Mouse (Mus musculus): ENCODE data around the gene Dnajc13. TPM values are rescaled to one million over a fixed set of nuclear protein-coding genes. Genes with fewer than 3 reads are reported as not detected.

The Dnajc13 gene
- polyA plus RNA-seq, 1 experiment from 2014 or later, result 19.7 TPM

DNA sequence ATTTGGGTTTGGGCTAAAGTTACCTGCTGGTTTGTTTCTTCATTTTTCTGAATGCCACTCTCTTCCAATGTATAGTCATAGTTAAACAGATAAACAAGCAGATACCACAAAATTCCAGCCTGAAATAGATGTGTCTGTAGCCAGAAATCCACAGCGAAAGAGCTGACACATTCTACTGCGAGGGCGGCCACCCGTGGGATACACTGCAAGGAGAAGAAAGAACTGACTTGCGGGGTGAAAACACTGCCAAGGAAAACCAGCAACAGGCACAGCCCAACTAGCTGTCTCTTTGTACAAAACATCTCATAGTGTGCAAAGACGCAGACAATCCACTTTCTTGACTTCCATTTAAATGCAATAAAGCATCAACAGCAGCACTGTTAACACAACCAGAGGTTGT lies 82.7 kb downstream of the Dnajc13 start:
- Histone ChIP-seq H3K4me2 (no peak overlapping the region), H3K9me3 (no peaks in the 10 kb centered on the region), H3K27ac (no peak overlapping the region), H3K4me3 (no peak overlapping the region), H3K9ac (no peak overlapping the region), H3K36me3 (peaks cover 80% of the 10 kb centered on the region), H3K27me3 (no peaks in the 10 kb centered on the region), H3K4me1 (no peaks in the 10 kb centered on the region)
- WGBS, result 95% methylated on average over 6 of the region's 6 CpGs
- no peak for ATAC-seq (ENCODE audit: insufficient number of reproducible peaks, insufficient read depth, low FRiP score, low TSS enrichment, low read depth)

- Histone ChIP-seq H3K27me3 (no peaks in the 10 kb centered on the region), H3K36me3 (peaks cover 75% of the 10 kb centered on the region), H3K27ac (no peak overlapping the region), H3K9ac (no peak overlapping the region), H3K4me1 (no peaks in the 10 kb centered on the region), H3K4me3 (no peak overlapping the region), H3K4me2 (no peak overlapping the region), H3K9me3 (no peaks in the 10 kb centered on the region)
- no peak for ATAC-seq (ENCODE audit: insufficient number of reproducible peaks, insufficient read depth, low FRiP score, low TSS enrichment, low read depth)
- 96% methylated on average over 6 of the region's 6 CpGs for WGBS
These were observed 90.4 kb downstream of the Dnajc13 start for GRCm38 (mm10) chr9:104172342-104172741.

- no peak overlapping the region for H3K4me3 ChIP-seq
- no peak overlapping the region for H3K27ac ChIP-seq
- 89% methylated on average over 6 of the region's 6 CpGs for whole genome bisulfite sequencing
- H3K36me3 ChIP-seq, result peaks cover 76% of the 10 kb centered on the region
- H3K27me3 ChIP-seq, result no peaks in the 10 kb centered on the region
- no peak overlapping the region for H3K4me2 ChIP-seq
- no peaks in the 10 kb centered on the region for H3K9me3 ChIP-seq
- no peaks in the 10 kb centered on the region for H3K4me1 ChIP-seq
- H3K9ac ChIP-seq, result no peak overlapping the region
- no peak for ATAC-seq (ENCODE audit: insufficient number of reproducible peaks, insufficient read depth, low FRiP score, low TSS enrichment, low read depth)
These were observed 91.1 kb downstream of the Dnajc13 start for GRCm38 (mm10) chr9:104171651-104172050.

DNA sequence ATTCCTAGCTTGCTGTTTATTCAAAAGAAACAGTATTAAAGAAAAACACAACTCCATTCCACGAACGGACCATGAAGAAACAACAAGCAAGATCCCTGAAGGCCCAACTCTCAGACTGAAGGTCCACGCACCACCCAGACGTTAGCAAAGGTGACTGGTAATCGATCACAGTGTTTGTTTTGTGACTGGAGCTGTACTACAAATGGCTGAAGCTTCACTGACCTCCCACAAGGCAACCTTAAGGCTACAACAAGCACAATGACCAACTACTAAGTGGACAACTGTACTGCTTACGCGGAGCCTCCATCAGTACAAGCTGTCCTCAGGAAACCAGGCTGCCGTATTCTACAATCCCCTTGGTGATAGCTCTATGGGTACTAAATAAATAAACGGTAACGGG lies 92.7 kb downstream of the Dnajc13 start:
- H3K4me2 ChIP-seq, result no peak overlapping the region
- H3K9ac ChIP-seq, result no peak overlapping the region
- no peak overlapping the region for H3K4me3 ChIP-seq
- H3K27me3 ChIP-seq, result no peaks in the 10 kb centered on the region
- 94% methylated on average over 10 of the region's 10 CpGs for WGBS
- no peaks in the 10 kb centered on the region for H3K9me3 ChIP-seq
- no peaks in the 10 kb centered on the region for H3K4me1 ChIP-seq
- no peak for ATAC-seq (ENCODE audit: insufficient number of reproducible peaks, insufficient read depth, low FRiP score, low TSS enrichment, low read depth)
- H3K36me3 ChIP-seq, result peaks cover 74% of the 10 kb centered on the region
- no peak overlapping the region for H3K27ac ChIP-seq

- Histone ChIP-seq H3K4me1 (no peaks in the 10 kb centered on the region), H3K27ac (no peak overlapping the region), H3K9me3 (no peaks in the 10 kb centered on the region), H3K36me3 (peaks cover 83% of the 10 kb centered on the region), H3K27me3 (no peaks in the 10 kb centered on the region), H3K4me2 (no peak overlapping the region), H3K4me3 (no peak overlapping the region), H3K9ac (no peak overlapping the region)
- ATAC-seq (ENCODE audit: insufficient number of reproducible peaks, insufficient read depth, low FRiP score, low TSS enrichment, low read depth), result no peak
- WGBS, result 95% methylated on average over 5 of the region's 5 CpGs
These were observed 96.8 kb downstream of the Dnajc13 start for GRCm38 (mm10) chr9:104165926-104166325.

- WGBS, result 88% methylated on average over 5 of the region's 5 CpGs
- Histone ChIP-seq H3K9me3 (no peaks in the 10 kb centered on the region), H3K36me3 (peaks cover 83% of the 10 kb centered on the region), H3K27ac (no peak overlapping the region), H3K27me3 (no peaks in the 10 kb centered on the region), H3K4me2 (no peak overlapping the region), H3K4me1 (no peaks in the 10 kb centered on the region), H3K9ac (no peak overlapping the region), H3K4me3 (no peak overlapping the region)
- no peak for ATAC-seq (ENCODE audit: insufficient number of reproducible peaks, insufficient read depth, low FRiP score, low TSS enrichment, low read depth)
These were observed 98.5 kb downstream of the Dnajc13 start for GRCm38 (mm10) chr9:104164194-104164593.

DNA sequence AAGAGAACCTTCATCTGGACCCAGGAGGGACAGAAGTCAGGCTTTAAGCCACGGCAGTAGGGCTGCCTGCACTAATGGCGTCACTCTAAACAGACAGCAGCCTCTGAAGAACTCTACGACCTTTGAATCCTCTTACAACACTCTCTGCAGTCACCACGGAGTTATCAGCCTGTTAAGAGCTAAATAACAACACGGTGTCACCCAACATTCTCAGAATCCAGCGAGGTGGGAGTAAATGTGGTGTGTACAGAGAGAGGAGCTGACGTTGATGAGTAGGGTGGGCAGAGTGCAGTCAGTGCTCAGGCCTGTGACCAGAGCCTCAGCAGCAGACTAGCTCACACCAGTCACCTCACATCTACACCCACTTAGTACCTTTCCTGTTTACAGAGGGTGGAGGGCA lies 101.6 kb downstream of the Dnajc13 start:
- H3K9ac ChIP-seq, result no peak overlapping the region
- 88% methylated on average over 7 of the region's 7 CpGs for WGBS
- no peak for ATAC-seq (ENCODE audit: insufficient number of reproducible peaks, insufficient read depth, low FRiP score, low TSS enrichment, low read depth)
- H3K4me2 ChIP-seq, result no peak overlapping the region
- H3K27ac ChIP-seq, result no peak overlapping the region
- peaks cover 95% of the 10 kb centered on the region for H3K36me3 ChIP-seq
- no peak overlapping the region for H3K4me3 ChIP-seq
- H3K27me3 ChIP-seq, result no peaks in the 10 kb centered on the region
- no peaks in the 10 kb centered on the region for H3K4me1 ChIP-seq
- no peaks in the 10 kb centered on the region for H3K9me3 ChIP-seq

- H3K36me3 ChIP-seq, result peaks cover 98% of the 10 kb centered on the region
- no peaks in the 10 kb centered on the region for H3K27me3 ChIP-seq
These were observed 105.4 kb downstream of the Dnajc13 start for GRCm38 (mm10) chr9:104157291-104157690.

GRCm38 (mm10) chr9:104156506-104156905 lies 106.2 kb downstream of the Dnajc13 start:
- peaks cover 98% of the 10 kb centered on the region for H3K36me3 ChIP-seq
- ATAC-seq (ENCODE audit: insufficient number of reproducible peaks, insufficient read depth, low FRiP score, low TSS enrichment, low read depth), result no peak
- WGBS, result 95% methylated on average over 8 of the region's 8 CpGs

More at GRCm38 (mm10) chr9:104157291-104157690, 105.4 kb downstream of the Dnajc13 start:
- no peak overlapping the region for H3K4me3 ChIP-seq
- no peaks in the 10 kb centered on the region for H3K4me1 ChIP-seq
- H3K9me3 ChIP-seq, result no peaks in the 10 kb centered on the region
- no peak overlapping the region for H3K9ac ChIP-seq
- H3K27ac ChIP-seq, result no peak overlapping the region
- no peak for ATAC-seq (ENCODE audit: insufficient number of reproducible peaks, insufficient read depth, low FRiP score, low TSS enrichment, low read depth)
- H3K4me2 ChIP-seq, result no peak overlapping the region
- 95% methylated on average over 7 of the region's 7 CpGs for WGBS

GRCm38 (mm10) chr9:104155100-104155715 lies 107.5 kb downstream of the Dnajc13 start:
- Histone ChIP-seq H3K9ac (no peak overlapping the region), H3K27me3 (no peaks in the 10 kb centered on the region), H3K4me3 (no peak overlapping the region), H3K27ac (no peak overlapping the region), H3K9me3 (no peaks in the 10 kb centered on the region), H3K36me3 (peaks cover 97% of the 10 kb centered on the region), H3K4me2 (no peak overlapping the region), H3K4me1 (no peaks in the 10 kb centered on the region)
- 92% methylated on average over 14 of the region's 14 CpGs for WGBS
- no peak for ATAC-seq (ENCODE audit: insufficient number of reproducible peaks, insufficient read depth, low FRiP score, low TSS enrichment, low read depth)

More at GRCm38 (mm10) chr9:104156506-104156905, 106.2 kb downstream of the Dnajc13 start:
- H3K27me3 ChIP-seq, result no peaks in the 10 kb centered on the region
- H3K4me2 ChIP-seq, result no peak overlapping the region
- H3K27ac ChIP-seq, result no peak overlapping the region
- no peak overlapping the region for H3K9ac ChIP-seq
- H3K4me1 ChIP-seq, result no peaks in the 10 kb centered on the region
- no peak overlapping the region for H3K4me3 ChIP-seq
- no peaks in the 10 kb centered on the region for H3K9me3 ChIP-seq

DNA sequence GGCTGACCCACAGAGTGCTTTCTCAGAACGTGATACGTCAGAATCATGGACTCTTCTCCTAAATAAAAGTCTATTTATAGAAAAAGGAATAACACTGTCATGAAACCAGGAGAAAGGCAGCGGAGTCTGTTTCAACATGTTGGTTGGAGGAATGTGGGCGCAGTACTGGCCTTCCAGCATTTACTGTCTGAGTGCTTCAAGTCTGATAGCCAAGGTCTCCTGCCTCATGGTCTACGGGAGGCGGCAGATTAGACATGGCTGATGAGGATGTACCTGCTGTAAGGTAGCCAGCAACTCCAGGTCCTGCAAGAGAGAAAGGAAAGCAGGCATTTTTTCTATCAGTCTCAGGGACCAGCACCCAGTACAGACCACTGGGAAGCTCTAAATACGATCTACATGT lies 110.6 kb downstream of the Dnajc13 start:
- H3K9ac ChIP-seq, result no peak overlapping the region
- WGBS, result 90% methylated on average over 7 of the region's 7 CpGs
- ATAC-seq (ENCODE audit: insufficient number of reproducible peaks, insufficient read depth, low FRiP score, low TSS enrichment, low read depth), result no peak
- H3K4me1 ChIP-seq, result no peaks in the 10 kb centered on the region
- peaks cover 72% of the 10 kb centered on the region for H3K36me3 ChIP-seq
- H3K4me2 ChIP-seq, result no peak overlapping the region
- H3K27me3 ChIP-seq, result no peaks in the 10 kb centered on the region
- no peak overlapping the region for H3K4me3 ChIP-seq
- H3K27ac ChIP-seq, result no peak overlapping the region
- H3K9me3 ChIP-seq, result no peaks in the 10 kb centered on the region

DNA sequence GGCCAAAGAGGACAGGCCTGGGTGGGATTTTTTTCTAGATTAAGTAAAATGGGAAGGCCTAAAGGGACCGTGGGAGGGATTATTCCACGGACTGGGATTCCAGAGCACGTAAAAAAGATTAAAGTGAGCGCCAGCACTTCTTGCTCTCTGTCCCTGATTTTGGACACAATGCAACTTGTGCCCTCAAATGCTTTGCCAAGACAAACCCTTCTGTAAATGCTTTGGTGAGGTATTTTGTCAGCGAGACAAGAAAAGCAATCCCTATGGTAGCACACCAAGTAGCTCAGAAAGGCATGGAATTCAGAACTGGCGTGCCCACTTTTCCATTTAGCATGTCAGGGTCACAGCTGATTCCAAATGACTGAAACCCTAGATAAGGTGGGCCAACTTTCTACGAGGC lies 113.8 kb downstream of the Dnajc13 start:
- Histone ChIP-seq H3K4me3 (no peak overlapping the region), H3K9ac (no peak overlapping the region), H3K27me3 (no peaks in the 10 kb centered on the region), H3K4me2 (no peak overlapping the region), H3K4me1 (no peaks in the 10 kb centered on the region), H3K36me3 (peaks cover 40% of the 10 kb centered on the region), H3K27ac (no peak overlapping the region), H3K9me3 (no peaks in the 10 kb centered on the region)
- no peak for ATAC-seq (ENCODE audit: insufficient number of reproducible peaks, insufficient read depth, low FRiP score, low TSS enrichment, low read depth)
- whole genome bisulfite sequencing, result 90% methylated on average over 7 of the region's 7 CpGs
